Mouse (Mus musculus): ENCODE measurements at regions not wholly inside any gene's neighbourhood (a gene's known extent, or its start where the extent isn't known, plus 50 kb on each side); places are given as distances from the start of the nearest gene placed in this dataset.

DNA sequence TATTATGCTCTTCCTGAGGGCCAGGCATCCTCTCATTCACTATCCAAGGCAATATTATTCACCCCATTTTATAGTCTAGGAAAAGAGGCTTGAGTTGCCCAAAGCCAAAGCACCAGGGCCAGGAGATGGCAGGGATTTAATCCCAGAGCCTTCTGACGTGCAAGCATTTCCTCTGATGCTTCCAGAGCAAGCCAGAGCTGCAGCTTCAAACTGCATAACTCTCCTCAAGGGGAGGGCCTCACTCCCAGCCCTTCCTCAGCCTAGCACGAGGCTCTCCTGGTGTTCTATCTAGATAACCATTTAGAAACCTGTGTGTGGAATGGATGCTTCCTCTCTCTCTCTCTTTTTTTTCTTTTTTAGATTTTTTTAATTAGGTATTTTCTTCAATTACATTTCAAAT, 130.0 kb upstream of the Syt13 start:
- Histone ChIP-seq H3K4me1 (ENCODE audit: control insufficient read depth, insufficient read depth) (no peaks in the 10 kb centered on the region), H3K27ac (ENCODE audit: low read depth) (no peak overlapping the region), H3K4me3 (ENCODE audit: low read depth, low read length) (no peak overlapping the region), H3K9me3 (replicated peaks; ENCODE audit: control insufficient read depth, low read length) (no peaks in the 10 kb centered on the region), H3K36me3 (replicated peaks; ENCODE audit: control insufficient read depth, insufficient read depth, low read length) (no peaks in the 10 kb centered on the region), H3K27me3 (ENCODE audit: control insufficient read depth, insufficient read depth, low read length) (no peaks in the 10 kb centered on the region), H3K9ac (replicated peaks; ENCODE audit: low read depth, low read length) (no peak overlapping the region), H3K4me2 (ENCODE audit: low read depth, low read length) (no peak overlapping the region)
- TF ChIP-seq EP300 (IDR thresholded peaks at IDR 0.05; ENCODE audit: low read depth), result no peak
- TF ChIP-seq CTCF (IDR thresholded peaks at IDR 0.05; ENCODE audit: low read depth), result no peak
- no peak for DNase-seq (ENCODE audit: low spot score)
- ATAC-seq (ENCODE audit: insufficient read depth, low read depth), result no peak
- 33% methylated on average over 2 of the region's 2 CpGs for WGBS

GRCm38 (mm10) chr2:92787925-92788410, 126.9 kb upstream of the Syt13 start:
- H3K36me3 ChIP-seq (replicated peaks; ENCODE audit: control insufficient read depth, insufficient read depth, low read length), result no peaks in the 10 kb centered on the region
- H3K9ac ChIP-seq (replicated peaks; ENCODE audit: low read depth, low read length), result no peak overlapping the region
- no peaks in the 10 kb centered on the region for H3K9me3 ChIP-seq (replicated peaks; ENCODE audit: control insufficient read depth, low read length)
- ATAC-seq (ENCODE audit: insufficient read depth, low read depth), result no peak
- no peak overlapping the region for H3K4me3 ChIP-seq (ENCODE audit: low read depth, low read length)
- DNase-seq (ENCODE audit: low spot score), result no peak
- H3K4me2 ChIP-seq (ENCODE audit: low read depth, low read length), result no peak overlapping the region
- 56% methylated on average over 4 of the region's 4 CpGs for whole genome bisulfite sequencing
- H3K27ac ChIP-seq (ENCODE audit: low read depth), result no peak overlapping the region
- H3K27me3 ChIP-seq (ENCODE audit: control insufficient read depth, insufficient read depth, low read length), result no peaks in the 10 kb centered on the region
- H3K4me1 ChIP-seq (ENCODE audit: control insufficient read depth, insufficient read depth), result no peaks in the 10 kb centered on the region
- no peak for TF ChIP-seq EP300 (IDR thresholded peaks at IDR 0.05; ENCODE audit: low read depth)
- TF ChIP-seq CTCF (IDR thresholded peaks at IDR 0.05; ENCODE audit: low read depth), result no peak

GRCm38 (mm10) chr2:92788875-92789274, 126.0 kb upstream of the Syt13 start:
- DNase-seq (ENCODE audit: low spot score), result no peak
- ATAC-seq (ENCODE audit: insufficient read depth, low read depth), result no peak
- no peaks in the 10 kb centered on the region for H3K36me3 ChIP-seq (replicated peaks; ENCODE audit: control insufficient read depth, insufficient read depth, low read length)
- H3K27me3 ChIP-seq (ENCODE audit: control insufficient read depth, insufficient read depth, low read length), result no peaks in the 10 kb centered on the region
- no peak overlapping the region for H3K9ac ChIP-seq (replicated peaks; ENCODE audit: low read depth, low read length)
- no peaks in the 10 kb centered on the region for H3K4me1 ChIP-seq (ENCODE audit: control insufficient read depth, insufficient read depth)
- H3K9me3 ChIP-seq (replicated peaks; ENCODE audit: control insufficient read depth, low read length), result no peaks in the 10 kb centered on the region
- TF ChIP-seq EP300 (IDR thresholded peaks at IDR 0.05; ENCODE audit: low read depth) (no peak), CTCF (IDR thresholded peaks at IDR 0.05; ENCODE audit: low read depth) (no peak)
- no peak overlapping the region for H3K4me2 ChIP-seq (ENCODE audit: low read depth, low read length)
- H3K27ac ChIP-seq (ENCODE audit: low read depth), result no peak overlapping the region
- H3K4me3 ChIP-seq (ENCODE audit: low read depth, low read length), result no peak overlapping the region
- 75% methylated on average over 5 of the region's 5 CpGs for WGBS

- no peaks in the 10 kb centered on the region for H3K27me3 ChIP-seq (ENCODE audit: control insufficient read depth, insufficient read depth, low read length)
- 72% methylated on average over 2 of the region's 2 CpGs for WGBS
- no peaks in the 10 kb centered on the region for H3K9me3 ChIP-seq (replicated peaks; ENCODE audit: control insufficient read depth, low read length)
- no peak for DNase-seq (ENCODE audit: low spot score)
- H3K9ac ChIP-seq (replicated peaks; ENCODE audit: low read depth, low read length), result no peak overlapping the region
- H3K4me3 ChIP-seq (ENCODE audit: low read depth, low read length), result no peak overlapping the region
- TF ChIP-seq EP300 (IDR thresholded peaks at IDR 0.05; ENCODE audit: low read depth), result no peak
- no peak for TF ChIP-seq CTCF (IDR thresholded peaks at IDR 0.05; ENCODE audit: low read depth)
- H3K27ac ChIP-seq (ENCODE audit: low read depth), result no peak overlapping the region
- H3K4me1 ChIP-seq (ENCODE audit: control insufficient read depth, insufficient read depth), result no peaks in the 10 kb centered on the region
- no peak overlapping the region for H3K4me2 ChIP-seq (ENCODE audit: low read depth, low read length)
- no peak for ATAC-seq (ENCODE audit: insufficient read depth, low read depth)
- H3K36me3 ChIP-seq (replicated peaks; ENCODE audit: control insufficient read depth, insufficient read depth, low read length), result no peaks in the 10 kb centered on the region
These were observed 124.5 kb upstream of the Syt13 start for GRCm38 (mm10) chr2:92790374-92790773.

- no peak overlapping the region for H3K4me3 ChIP-seq (ENCODE audit: low read depth, low read length)
- TF ChIP-seq CTCF (IDR thresholded peaks at IDR 0.05; ENCODE audit: low read depth), result no peak
- no peak for TF ChIP-seq EP300 (IDR thresholded peaks at IDR 0.05; ENCODE audit: low read depth)
- no peak for ATAC-seq (ENCODE audit: insufficient read depth, low read depth)
- no peak overlapping the region for H3K9ac ChIP-seq (replicated peaks; ENCODE audit: low read depth, low read length)
- WGBS, result 88% methylated on average over 4 of the region's 4 CpGs
- no peak overlapping the region for H3K4me2 ChIP-seq (ENCODE audit: low read depth, low read length)
- DNase-seq (ENCODE audit: low spot score), result no peak
- no peaks in the 10 kb centered on the region for H3K27me3 ChIP-seq (ENCODE audit: control insufficient read depth, insufficient read depth, low read length)
- no peaks in the 10 kb centered on the region for H3K4me1 ChIP-seq (ENCODE audit: control insufficient read depth, insufficient read depth)
- H3K27ac ChIP-seq (ENCODE audit: low read depth), result no peak overlapping the region
- H3K9me3 ChIP-seq (replicated peaks; ENCODE audit: control insufficient read depth, low read length), result no peaks in the 10 kb centered on the region
- H3K36me3 ChIP-seq (replicated peaks; ENCODE audit: control insufficient read depth, insufficient read depth, low read length), result no peaks in the 10 kb centered on the region
These were observed 115.1 kb upstream of the Syt13 start for GRCm38 (mm10) chr2:92799770-92800169.

DNA sequence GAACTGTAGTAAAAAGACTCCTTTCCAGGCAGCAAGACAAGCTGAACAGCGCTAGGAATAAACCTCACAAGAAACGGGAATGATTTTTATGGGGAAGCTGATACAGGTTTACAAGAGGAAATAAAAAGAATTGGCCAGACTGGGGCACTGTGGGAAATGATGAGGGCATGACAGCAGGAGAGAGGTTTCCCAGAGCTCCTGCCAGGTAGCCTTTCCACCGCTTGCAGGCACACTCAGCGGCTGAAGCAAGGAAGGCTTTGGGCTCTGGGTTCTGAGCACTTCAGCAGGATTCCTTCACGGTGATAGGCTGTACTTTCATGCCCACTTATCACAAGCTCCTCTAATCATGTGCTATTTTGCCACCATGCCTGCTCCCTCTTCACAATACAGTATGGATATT, 114.2 kb upstream of the Syt13 start:
- no peak overlapping the region for H3K4me2 ChIP-seq (ENCODE audit: low read depth, low read length)
- ATAC-seq (ENCODE audit: insufficient read depth, low read depth), result no peak
- WGBS, result 37% methylated on average over 5 of the region's 5 CpGs
- H3K9ac ChIP-seq (replicated peaks; ENCODE audit: low read depth, low read length), result no peak overlapping the region
- H3K4me1 ChIP-seq (ENCODE audit: control insufficient read depth, insufficient read depth), result no peaks in the 10 kb centered on the region
- H3K4me3 ChIP-seq (ENCODE audit: low read depth, low read length), result no peak overlapping the region
- no peaks in the 10 kb centered on the region for H3K36me3 ChIP-seq (replicated peaks; ENCODE audit: control insufficient read depth, insufficient read depth, low read length)
- H3K9me3 ChIP-seq (replicated peaks; ENCODE audit: control insufficient read depth, low read length), result no peaks in the 10 kb centered on the region
- no peak overlapping the region for H3K27ac ChIP-seq (ENCODE audit: low read depth)
- no peak for TF ChIP-seq CTCF (IDR thresholded peaks at IDR 0.05; ENCODE audit: low read depth)
- no peak for TF ChIP-seq EP300 (IDR thresholded peaks at IDR 0.05; ENCODE audit: low read depth)
- H3K27me3 ChIP-seq (ENCODE audit: control insufficient read depth, insufficient read depth, low read length), result no peaks in the 10 kb centered on the region
- DNase-seq (ENCODE audit: low spot score), result no peak
